ENCODE assay signal across 9 mouse cellular contexts in the genomic region with DNA sequence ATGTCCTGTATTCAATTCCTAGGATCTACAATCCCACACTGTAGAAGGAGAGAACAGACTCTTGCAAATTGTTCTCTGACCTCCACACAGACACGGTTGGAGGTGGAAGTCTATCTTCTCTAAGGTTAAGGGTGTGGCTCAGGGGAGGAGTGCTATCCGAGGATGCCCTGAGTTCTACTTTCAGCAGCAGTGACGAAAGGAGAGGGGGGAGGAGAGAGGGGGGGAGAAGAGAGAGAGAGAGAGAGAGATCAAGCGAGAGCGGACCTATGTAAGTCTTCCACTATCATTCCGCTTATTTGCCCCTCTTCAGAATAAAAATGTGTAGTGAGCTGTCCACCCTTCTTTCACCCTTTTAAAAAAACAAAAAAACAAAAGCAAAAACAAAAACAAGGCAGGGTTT. TPM values are rescaled to one million over a fixed set of nuclear protein-coding genes. Genes with fewer than 3 reads are reported as not detected.
DNase-seq lines count a peak whose midpoint lies in the region; ATAC-seq and TF ChIP-seq lines count a peak whose summit lies in the region.
"Had no signal": no experiment of that assay in that cellular context is flagged by ENCODE, and none has a peak within 500 bp of the region (broad histone marks: within the 10 kb centered on the region; RNA-seq: fewer than 3 reads in every experiment).

No protein-coding gene starts in this region.

- no peak for TF ChIP-seq POLR2A in bone marrow macrophage, adult 2 months (IDR thresholded peaks at IDR 0.05; ENCODE audit: borderline replicate concordance, low read depth, low read length)

- intact Hi-C loops in heart, postnatal 14 days (cut with DNase I) = no loop called here

- peaks cover 8% of the 10 kb centered on the region; the same call in 1 of the 2 replicates for H3K27me3 ChIP-seq in heart, embryonic 15.5 days
- 0 out of 2 replicates have a peak, but pooled peaks cover 10% of the 10 kb centered on the region for H3K27me3 ChIP-seq in hindbrain, embryonic 14.5 days (ENCODE audit: control insufficient read depth, insufficient read depth, low read length)
- H3K27me3 ChIP-seq in midbrain, embryonic 11.5 days (ENCODE audit: control insufficient read depth, insufficient read depth, low read length) = peaks cover 17% of the 10 kb centered on the region

- peak overlapping the region; percentile 65 for H3K4me2 ChIP-seq in heart, embryonic 15.5 days
- H3K4me2 ChIP-seq in hindbrain, embryonic 14.5 days (replicated peaks) = peak overlapping the region; percentile 63
- peak overlapping the region; percentile 56 for H3K4me2 ChIP-seq in midbrain, embryonic 11.5 days

- no peak for TF ChIP-seq CTCF in bone marrow macrophage, adult 2 months (IDR thresholded peaks at IDR 0.05; ENCODE audit: low read depth, low read length)

- WGBS in heart, embryonic 15.5 days = 46% methylated on average over 6 of the region's 6 CpGs
- 44% methylated on average over 6 of the region's 6 CpGs for WGBS in hindbrain, embryonic 14.5 days
- 58% methylated on average over 6 of the region's 6 CpGs for WGBS in midbrain, embryonic 11.5 days

- ATAC-seq in heart, embryonic 15.5 days (replicated peaks; ENCODE audit: insufficient number of reproducible peaks, insufficient read depth, low FRiP score, low read depth) = no peak
- ATAC-seq in hindbrain, embryonic 14.5 days (ENCODE audit: low FRiP score) = no peak
- ATAC-seq in midbrain, embryonic 11.5 days (ENCODE audit: low FRiP score) = no peak
- no peak for ATAC-seq in cerebellum, adult (ENCODE audit: insufficient number of reproducible peaks, low FRiP score, low TSS enrichment)

- peak overlapping the region; percentile 68 for H3K4me3 ChIP-seq in heart, embryonic 15.5 days
- H3K4me3 ChIP-seq in bone marrow macrophage, adult 2 months (ENCODE audit: insufficient read depth, low read length) = peak overlapping the region; percentile 98
- peak overlapping the region; percentile 52 for H3K4me3 ChIP-seq in hindbrain, embryonic 14.5 days (replicated peaks; ENCODE audit: low read length)
- H3K4me3 ChIP-seq in midbrain, embryonic 11.5 days (ENCODE audit: low read depth, low read length) = peak overlapping the region; percentile 59

- no peaks in the 10 kb centered on the region for H3K36me3 ChIP-seq in heart, embryonic 15.5 days
- no peaks in the 10 kb centered on the region for H3K36me3 ChIP-seq in hindbrain, embryonic 14.5 days (replicated peaks; ENCODE audit: control insufficient read depth, insufficient read depth)
- H3K36me3 ChIP-seq in midbrain, embryonic 11.5 days (ENCODE audit: control insufficient read depth, insufficient read depth, low read length) = no peaks in the 10 kb centered on the region

- peak overlapping the region; percentile 47 for H3K9ac ChIP-seq in heart, embryonic 15.5 days
- peak overlapping the region; percentile 46 for H3K9ac ChIP-seq in hindbrain, embryonic 14.5 days
- no peak overlapping the region for H3K9ac ChIP-seq in midbrain, embryonic 11.5 days (ENCODE audit: low read length)

- 0 out of 2 replicates have a peak overlapping the region, but pooled peaks have one; percentile 82 for H3K27ac ChIP-seq in heart, embryonic 15.5 days
- H3K27ac ChIP-seq in bone marrow macrophage, adult 2 months (ENCODE audit: insufficient read depth, low read depth, low read length) = peak overlapping the region; percentile 90; the same call in 1 of the 2 replicates
- H3K27ac ChIP-seq in hindbrain, embryonic 14.5 days = peak overlapping the region; percentile 74
- H3K27ac ChIP-seq in midbrain, embryonic 11.5 days (ENCODE audit: low read depth, low read length) = no peak overlapping the region

- H3K9me3 ChIP-seq in heart, embryonic 15.5 days (replicated peaks) = no peaks in the 10 kb centered on the region
- no peaks in the 10 kb centered on the region for H3K9me3 ChIP-seq in hindbrain, embryonic 14.5 days (ENCODE audit: control insufficient read depth, low read length)
- no peaks in the 10 kb centered on the region for H3K9me3 ChIP-seq in midbrain, embryonic 11.5 days (ENCODE audit: control insufficient read depth, low read length)

- DNase-seq in heart, postnatal 14 days = no peak
- no peak for DNase-seq in hindbrain, embryonic 14.5 days (ENCODE audit: low spot score)
- no peak for DNase-seq in midbrain, embryonic 11.5 days (ENCODE audit: low spot score, missing footprints)
- no peak for DNase-seq in embryo, embryonic 9.5 days (ENCODE audit: extremely low spot score)
- no peak for DNase-seq in cerebellum, postnatal 4 days (ENCODE audit: low spot score in 2 of 2)

- H3K4me1 ChIP-seq in heart, embryonic 15.5 days (replicated peaks) = peaks cover 23% of the 10 kb centered on the region
- peaks cover 27% of the 10 kb centered on the region for H3K4me1 ChIP-seq in bone marrow macrophage, adult 2 months (ENCODE audit: control insufficient read depth, insufficient read depth, low read length)
- H3K4me1 ChIP-seq in hindbrain, embryonic 14.5 days (replicated peaks; ENCODE audit: control insufficient read depth, insufficient read depth, low read length) = 0 out of 2 replicates have a peak, but pooled peaks cover 6% of the 10 kb centered on the region
- peaks cover 4% of the 10 kb centered on the region for H3K4me1 ChIP-seq in midbrain, embryonic 11.5 days (ENCODE audit: control insufficient read depth, insufficient read depth, low read length)

RNA-seq across cellular contexts. Expression of gene Eef2k, which starts 8.2 kb away (rescaled TPM):
- polyA plus RNA-seq in heart, embryonic 15.5 days (2015; fragmentation: Nextera tagmentation; extraction: Ambion mirVana) = 31.5 and 42.8 TPM in 2 replicates
- total RNA-seq in heart, postnatal 14 days (2021) = 10 to 100 TPM; 30.0 to 34.2 TPM
- polyA plus RNA-seq in bone marrow macrophage, adult 2 months (2012; ENCODE audit: insufficient read depth, insufficient read length, missing spikeins) = 10.4 and 15.1 TPM in 2 replicates
- polyA plus RNA-seq in hindbrain, embryonic 14.5 days (2014; fragmentation: Nextera tagmentation; extraction: Ambion mirVana) = 15.0 and 15.9 TPM in 2 replicates
- polyA plus RNA-seq in midbrain, embryonic 11.5 days (2014; fragmentation: Nextera tagmentation; extraction: Ambion mirVana) = 9.9 and 10.5 TPM in 2 replicates

RNA-seq across cellular contexts. Expression of gene Gm5737, which starts 22.3 kb away (rescaled TPM):
- not detected in 2 replicates for polyA plus RNA-seq in heart, embryonic 15.5 days (2015; fragmentation: Nextera tagmentation; extraction: Ambion mirVana)
- total RNA-seq in heart, postnatal 14 days (2021) = under 1 TPM in 1 of 2 experiments, not detected in 1; 0.22 TPM
- polyA plus RNA-seq in bone marrow macrophage, adult 2 months (2012; ENCODE audit: insufficient read depth, insufficient read length, missing spikeins) = not detected in 2 replicates
- polyA plus RNA-seq in hindbrain, embryonic 14.5 days (2014; fragmentation: Nextera tagmentation; extraction: Ambion mirVana) = not detected in 2 replicates
- not detected in 2 replicates for polyA plus RNA-seq in midbrain, embryonic 11.5 days (2014; fragmentation: Nextera tagmentation; extraction: Ambion mirVana)
- total RNA-seq: ES-E14 had no signal
